Mouse (Mus musculus): Measurements from ENCODE around the gene Rreb1. TPM values are rescaled to one million over a fixed set of nuclear protein-coding genes. Genes with fewer than 3 reads are reported as not detected.

Rreb1 gene
- total and polyA plus RNA-seq, 3 experiments, result 8.1 to 34.0 TPM; not detected in 1

DNA sequence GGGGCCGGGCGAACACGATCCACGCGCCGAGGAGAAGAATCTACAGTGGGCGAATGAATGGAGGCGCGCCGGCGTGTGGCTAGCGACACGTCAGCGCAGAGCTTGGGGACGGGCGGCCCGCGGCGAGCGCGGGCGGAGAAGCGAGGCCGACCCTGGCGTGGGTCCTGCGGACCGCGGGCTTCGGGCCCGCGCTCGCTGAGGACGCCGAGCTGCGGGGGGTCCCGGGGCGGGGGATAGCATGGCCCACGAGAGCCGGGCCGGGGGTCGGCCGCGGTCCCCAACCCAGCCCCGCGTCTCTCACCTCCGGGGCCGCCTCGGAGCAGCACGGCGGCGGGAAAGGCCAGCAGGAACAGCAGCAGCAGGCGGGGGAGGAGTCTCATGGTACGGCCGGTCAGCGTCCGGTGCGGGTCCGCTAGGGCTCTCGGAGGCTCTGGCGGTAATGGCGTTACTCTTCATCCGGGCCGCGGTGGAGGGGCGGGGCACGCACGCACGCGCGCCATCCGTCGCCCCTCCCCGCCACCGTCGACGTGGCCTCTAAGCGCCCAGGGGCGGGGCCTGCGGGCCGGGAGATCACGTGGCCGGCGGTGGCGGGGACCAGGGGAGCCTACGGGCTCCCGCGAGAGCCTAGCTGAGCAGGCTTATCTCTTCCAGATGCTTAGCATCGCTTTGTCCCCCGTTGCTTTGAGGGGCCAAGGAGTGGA is 215.7 kb downstream of the Rreb1 start, which contains the start of gene Ssr1 (continued):
- TF ChIP-seq USF1 (IDR thresholded peaks at IDR 0.05; ENCODE audit: low read depth, low read length) (peak; percentile 100), GABPA (IDR thresholded peaks at IDR 0.05; ENCODE audit: low read depth, low read length) (no peak), EP300 (IDR thresholded peaks at IDR 0.05; ENCODE audit: low read depth in 1 of 2, low read length in 2 of 2) (peak in 1 of 2 experiments; percentile 60; a peak in 1 of 4 replicates), POLR2A (IDR thresholded peaks at IDR 0.05; ENCODE audit: control insufficient read depth in 1 of 2, insufficient read depth in 1 of 2, low read depth in 1 of 2, low read length in 2 of 2, poor library complexity in 1 of 2) (peak; percentile 92 to 98; a peak in 3 of 4 replicates), MXI1 (IDR thresholded peaks at IDR 0.05; ENCODE audit: low read depth, low read length) (peak; percentile 86), MEF2A (IDR thresholded peaks at IDR 0.05; ENCODE audit: extremely low read depth, insufficient replicate concordance, low read depth, low read length, poor library complexity, severe bottlenecking) (no peak), ZC3H11A (IDR thresholded peaks at IDR 0.05; ENCODE audit: low read depth, low read length) (no peak), GATA1 (IDR thresholded peaks at IDR 0.05; ENCODE audit: low read depth, low read length) (peak; percentile 87), ETS1 (IDR thresholded peaks at IDR 0.05; ENCODE audit: low read depth, low read length) (peak; percentile 42; the same call in 1 of the 2 replicates), ZMIZ1 (IDR thresholded peaks at IDR 0.05; ENCODE audit: low read depth, low read length) (peak; percentile 89; the same call in 1 of the 2 replicates)

DNA sequence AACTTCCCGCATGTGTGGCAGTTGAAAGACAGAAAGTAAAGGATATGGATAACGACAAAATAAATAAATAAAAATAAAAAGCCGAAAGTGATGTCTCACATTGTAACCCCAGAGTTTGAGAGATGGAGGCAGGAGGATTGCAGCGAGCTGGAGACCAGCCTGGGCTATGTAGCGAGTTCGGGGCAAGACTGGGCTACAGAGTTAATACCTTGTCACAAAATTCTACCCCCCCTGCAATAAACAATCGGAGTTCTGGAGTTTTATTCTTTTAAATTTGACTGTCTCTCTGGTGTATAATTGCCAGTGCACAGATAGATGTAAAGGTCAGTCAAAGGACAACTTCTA is 216.2 kb downstream of the Rreb1 start:
- Histone ChIP-seq H3K4me3 (ENCODE audit: control insufficient read depth in 1 of 2, insufficient read depth in 1 of 2, low read depth in 2 of 2, low read length in 2 of 2) (peak overlapping the region; percentile 42 to 46), H3K27ac (ENCODE audit: control insufficient read depth, low read depth, low read length) (peak overlapping the region; percentile 74)

More for the DNA sequence above, 216.2 kb downstream of the Rreb1 start:
- Histone ChIP-seq H3K9ac (ENCODE audit: control insufficient read depth, low read depth, low read length, poor library complexity, severe bottlenecking) (peak overlapping the region; percentile 71), H3K9me3 (replicated peaks; ENCODE audit: insufficient read depth, low read length) (no peaks in the 10 kb centered on the region), H3K36me3 (ENCODE audit: control insufficient read depth in 1 of 2, insufficient read depth in 2 of 2, low read length in 2 of 2) (peaks cover 18 to 19% of the 10 kb centered on the region in 2 experiments), H3K79me2 (ENCODE audit: control insufficient read depth, insufficient read depth, low read length, poor library complexity) (peaks cover 31% of the 10 kb centered on the region), H3K27me3 (ENCODE audit: control insufficient read depth in 1 of 2, insufficient read depth in 2 of 2, low read length in 2 of 2) (no peaks in the 10 kb centered on the region), H3K4me1 (ENCODE audit: control insufficient read depth in 1 of 2, insufficient read depth in 2 of 2, low read length in 2 of 2) (peaks cover 2 to 5% of the 10 kb centered on the region in 2 experiments; a peak in 3 of 4 replicates)
- DNase-seq (ENCODE audit: low read depth, low spot score), result no peak
- 0 out of 2 replicates have a peak, but pooled peaks have one; percentile 36 for TF ChIP-seq MYB (IDR thresholded peaks at IDR 0.05; ENCODE audit: low read depth, low read length)
- TF ChIP-seq JUND (IDR thresholded peaks at IDR 0.05; ENCODE audit: low read depth, low read length), result no peak
- no peak for TF ChIP-seq MAX (IDR thresholded peaks at IDR 0.05; ENCODE audit: low read length)
- no peak for TF ChIP-seq SMC3 (IDR thresholded peaks at IDR 0.05; ENCODE audit: low read depth, low read length)
- TF ChIP-seq MYC (IDR thresholded peaks at IDR 0.05; ENCODE audit: low read depth, low read length), result 0 out of 2 replicates have a peak, but pooled peaks have one; percentile 16
- no peak for TF ChIP-seq ETS1 (IDR thresholded peaks at IDR 0.05; ENCODE audit: low read depth, low read length)
- TF ChIP-seq SIN3A (IDR thresholded peaks at IDR 0.05; ENCODE audit: low read length), result 0 out of 2 replicates have a peak, but pooled peaks have one; percentile 59
- no peak for TF ChIP-seq USF2 (IDR thresholded peaks at IDR 0.05; ENCODE audit: borderline replicate concordance in 1 of 2, insufficient read depth in 1 of 2, low read depth in 1 of 2, low read length in 2 of 2)
- no peak for TF ChIP-seq ELF1 (IDR thresholded peaks at IDR 0.05; ENCODE audit: low read depth, low read length)
- no peak for TF ChIP-seq MEF2A (IDR thresholded peaks at IDR 0.05; ENCODE audit: extremely low read depth, insufficient replicate concordance, low read depth, low read length, poor library complexity, severe bottlenecking)
- no peak for TF ChIP-seq CHD2 (IDR thresholded peaks at IDR 0.05; ENCODE audit: low read length)
- no peak; a peak in 1 of 4 replicates for TF ChIP-seq POLR2A (IDR thresholded peaks at IDR 0.05; ENCODE audit: control insufficient read depth in 1 of 2, insufficient read depth in 1 of 2, low read depth in 1 of 2, low read length in 2 of 2, poor library complexity in 1 of 2)
- TF ChIP-seq MAFK (IDR thresholded peaks at IDR 0.05; ENCODE audit: borderline replicate concordance, low read depth, low read length), result no peak
- TF ChIP-seq RAD21 (IDR thresholded peaks at IDR 0.05; ENCODE audit: low read depth, low read length), result no peak
- peak; percentile 81; the same call in 1 of the 2 replicates for TF ChIP-seq ZMIZ1 (IDR thresholded peaks at IDR 0.05; ENCODE audit: low read depth, low read length)
- no peak for TF ChIP-seq HCFC1 (IDR thresholded peaks at IDR 0.05; ENCODE audit: low read depth, low read length)
- TF ChIP-seq NRF1 (IDR thresholded peaks at IDR 0.05; ENCODE audit: insufficient read depth, low read depth, low read length, poor library complexity, severe bottlenecking), result no peak
- no peak for TF ChIP-seq MXI1 (IDR thresholded peaks at IDR 0.05; ENCODE audit: low read depth, low read length)
- TF ChIP-seq EP300 (IDR thresholded peaks at IDR 0.05; ENCODE audit: low read depth in 1 of 2, low read length in 2 of 2), result no peak; a peak in 1 of 4 replicates
- TF ChIP-seq RCOR1 (IDR thresholded peaks at IDR 0.05; ENCODE audit: low read depth, low read length), result no peak
- 0 out of 2 replicates have a peak, but pooled peaks have one; percentile 82 for TF ChIP-seq POLR2AphosphoS2 (IDR thresholded peaks at IDR 0.05; ENCODE audit: low read length)
- TF ChIP-seq TAL1 (IDR thresholded peaks at IDR 0.05; ENCODE audit: low read length), result no peak
